Mouse (Mus musculus): Measurements from ENCODE around the gene Capn11.
A peak's percentile ranks its signal among the peaks of the same experiment; 100 is the strongest.

Gene Capn11

DNA sequence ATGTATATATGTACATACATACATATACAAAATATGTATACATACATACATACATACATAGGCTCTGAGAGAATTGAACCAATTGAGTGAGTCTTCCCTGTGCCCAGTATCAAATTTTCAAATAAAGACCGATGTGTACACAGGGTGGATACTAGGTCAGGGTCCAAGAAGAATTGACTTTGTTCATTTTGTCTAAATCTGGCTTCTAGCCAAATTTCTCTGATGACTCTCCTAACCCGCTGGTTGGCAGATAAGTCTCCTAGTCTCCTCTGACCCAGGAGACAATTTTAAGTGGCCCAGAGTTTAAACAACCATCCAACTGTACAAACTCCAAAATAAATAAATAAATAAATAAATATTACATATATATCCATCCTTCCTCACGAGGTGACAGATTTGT lies 60.2 kb downstream of the Capn11 start:
- DNase-seq (ENCODE audit: low read depth, low spot score): no peak

DNA sequence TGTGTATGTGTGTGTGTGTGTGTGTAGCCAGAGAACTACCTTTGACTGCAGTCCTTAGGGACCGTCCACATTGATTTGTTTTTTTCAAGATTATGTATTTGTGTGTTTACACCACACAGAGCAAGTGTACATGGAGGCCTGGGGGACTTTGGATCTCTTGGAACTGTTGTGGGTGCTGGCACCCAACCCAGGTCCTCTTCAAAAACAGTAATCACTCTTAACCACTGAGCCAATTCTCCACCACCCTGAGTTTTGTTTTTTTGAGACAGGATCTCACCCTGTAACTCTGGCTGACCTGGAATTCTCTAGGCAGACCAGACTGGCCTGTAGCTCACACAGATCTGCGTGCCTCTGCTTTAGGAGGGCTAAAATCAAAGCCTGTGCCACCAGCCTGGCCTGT lies 60.7 kb downstream of the Capn11 start:
- DNase-seq (ENCODE audit: low read depth, low spot score): no peak

DNA sequence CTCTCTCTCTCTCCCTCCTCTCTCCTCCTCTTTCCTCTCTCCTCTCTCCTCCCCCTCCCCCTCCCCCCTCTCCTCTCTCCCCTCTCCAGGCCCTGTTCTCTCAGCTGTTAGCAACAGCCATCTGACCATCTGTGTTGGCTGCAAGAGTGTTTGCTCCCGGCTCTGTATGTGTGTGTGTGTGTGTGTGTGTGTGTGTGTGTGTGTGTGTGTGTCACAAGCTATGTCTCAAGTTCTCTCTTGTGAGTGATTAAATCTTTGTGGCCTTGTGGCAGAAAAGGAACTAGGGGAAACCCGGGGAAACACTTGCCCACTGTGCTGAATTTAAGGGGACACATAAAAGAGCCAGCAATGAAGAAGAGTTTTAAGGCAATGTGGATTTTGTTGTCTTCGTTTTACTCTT lies 61.3 kb downstream of the Capn11 start:
- no peak for DNase-seq (ENCODE audit: low read depth, low spot score)

DNA sequence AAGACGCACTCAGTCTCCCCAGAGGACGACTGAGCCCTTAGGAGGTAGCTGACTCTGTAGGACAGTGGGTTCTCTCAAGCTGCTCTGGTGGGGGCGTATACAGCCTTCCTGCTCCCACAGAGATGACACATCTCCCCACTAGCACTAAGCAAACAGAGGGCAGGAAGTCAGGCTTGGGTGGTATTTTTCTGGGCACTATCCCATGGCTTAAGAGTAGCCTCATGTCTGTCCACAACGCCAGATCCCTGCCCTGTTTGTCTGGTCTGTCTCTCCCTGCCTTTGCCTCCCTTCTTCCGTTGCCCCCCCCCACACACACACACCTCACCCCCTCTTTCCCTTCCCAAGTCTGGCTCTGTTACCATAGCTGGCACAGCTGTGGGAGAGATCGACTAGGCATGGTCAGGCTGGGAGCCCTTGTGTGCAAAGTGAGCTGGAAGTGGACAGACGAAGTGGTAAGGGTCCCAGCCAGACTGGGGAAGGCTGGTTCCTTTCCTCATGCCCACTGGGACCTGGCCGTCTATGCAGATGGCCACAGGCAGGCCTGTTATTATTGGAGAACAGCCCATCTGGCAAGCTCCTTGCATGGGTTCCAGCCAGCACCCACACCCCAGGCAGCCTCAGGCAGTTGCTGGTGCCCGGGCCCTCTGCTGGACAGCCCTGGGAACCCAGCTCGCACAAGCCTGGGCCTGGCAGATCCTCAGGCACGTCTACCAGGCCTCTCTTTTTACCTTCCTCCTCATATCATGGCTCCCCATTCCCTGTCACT lies 62.3 kb downstream of the Capn11 start:
- no peak for DNase-seq (ENCODE audit: low read depth, low spot score)

- DNase-seq (ENCODE audit: low read depth, low spot score): no peak
Observed at GRCm38 (mm10) chr17:45595736-45596390, 63.3 kb downstream of the Capn11 start.

DNA sequence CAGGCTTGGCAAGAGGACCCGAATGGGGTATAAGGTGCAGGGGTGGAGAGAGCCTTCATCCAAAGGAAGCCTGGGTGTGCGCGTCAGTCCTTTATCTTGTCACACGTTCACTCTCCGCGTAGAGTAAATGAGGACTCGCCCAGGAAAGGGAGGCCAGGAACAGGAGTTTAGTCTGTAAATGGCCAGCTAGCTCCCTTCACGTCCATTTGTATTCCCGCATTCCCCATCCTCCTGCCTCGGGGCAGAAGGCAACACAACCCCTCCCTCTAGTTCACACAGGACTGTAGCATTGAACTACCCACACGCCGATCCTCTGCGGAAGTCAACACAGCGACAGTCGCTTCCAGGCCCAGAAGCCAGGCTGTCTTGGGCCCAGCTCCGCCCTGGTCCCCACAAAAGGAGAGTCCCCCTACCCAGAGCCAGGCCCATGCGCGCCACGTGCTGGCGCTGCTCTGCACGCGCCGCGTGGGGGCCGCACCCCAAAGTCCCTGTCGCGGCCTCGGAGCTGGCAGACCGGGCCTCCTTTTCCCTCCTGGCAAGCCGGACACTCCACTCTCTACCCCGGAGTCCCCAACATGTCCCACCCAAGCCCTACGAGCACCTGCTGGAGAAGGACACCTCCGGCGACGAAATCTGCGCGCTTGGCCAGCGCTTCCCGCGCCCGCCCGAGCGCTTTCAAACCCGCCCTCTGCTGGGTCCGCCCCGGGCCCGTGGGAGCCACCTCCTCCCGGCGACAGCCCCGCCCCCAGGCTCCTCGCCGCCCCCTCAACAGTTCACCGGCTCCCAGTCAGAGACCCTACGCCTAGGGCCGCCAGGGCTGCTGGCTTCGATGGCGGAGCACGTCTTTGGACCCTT lies 64.0 kb downstream of the Capn11 start:
- DNase-seq (ENCODE audit: low read depth, low spot score): no peak

DNA sequence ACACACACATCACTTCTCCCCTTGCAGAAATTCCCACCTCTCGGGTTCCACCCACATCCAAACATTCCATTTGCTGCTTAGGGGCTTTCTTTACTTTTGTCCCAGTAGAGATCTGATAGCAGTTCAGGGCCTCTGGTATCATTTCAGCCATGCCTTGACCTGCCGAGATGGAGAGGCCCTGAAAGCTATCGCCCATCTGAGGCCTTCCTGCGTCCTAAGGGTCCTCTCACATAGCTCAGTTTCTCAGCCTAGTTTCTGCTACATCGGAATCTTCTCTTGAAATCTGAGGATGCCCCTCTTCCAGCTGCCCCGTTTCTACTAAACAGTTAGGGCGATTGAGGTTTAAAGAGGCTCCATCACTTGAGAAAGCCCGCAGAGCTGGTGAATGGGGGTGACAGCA lies 64.9 kb downstream of the Capn11 start:
- no peak for DNase-seq (ENCODE audit: low read depth, low spot score)

DNA sequence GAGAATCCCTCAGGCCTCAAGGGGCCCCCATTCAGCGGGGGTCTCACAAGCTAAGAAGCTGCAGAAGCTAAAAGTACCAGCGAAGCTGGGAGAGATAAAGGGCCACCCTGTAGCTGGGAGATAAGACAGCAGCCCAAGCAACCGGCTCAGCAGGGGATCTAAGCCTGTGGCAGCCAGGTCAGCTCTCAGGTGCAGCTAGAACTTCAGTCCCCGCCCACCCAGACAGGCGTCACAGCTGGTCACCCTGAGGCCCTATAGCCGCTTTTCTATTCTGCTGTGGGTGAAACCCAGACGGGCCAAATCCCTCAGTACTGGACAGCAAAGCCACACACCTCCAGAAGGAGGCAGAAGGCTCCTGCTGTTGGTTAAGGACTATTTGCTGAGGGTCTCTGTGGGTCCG lies 65.6 kb downstream of the Capn11 start:
- no peak for DNase-seq (ENCODE audit: low read depth, low spot score)

DNA sequence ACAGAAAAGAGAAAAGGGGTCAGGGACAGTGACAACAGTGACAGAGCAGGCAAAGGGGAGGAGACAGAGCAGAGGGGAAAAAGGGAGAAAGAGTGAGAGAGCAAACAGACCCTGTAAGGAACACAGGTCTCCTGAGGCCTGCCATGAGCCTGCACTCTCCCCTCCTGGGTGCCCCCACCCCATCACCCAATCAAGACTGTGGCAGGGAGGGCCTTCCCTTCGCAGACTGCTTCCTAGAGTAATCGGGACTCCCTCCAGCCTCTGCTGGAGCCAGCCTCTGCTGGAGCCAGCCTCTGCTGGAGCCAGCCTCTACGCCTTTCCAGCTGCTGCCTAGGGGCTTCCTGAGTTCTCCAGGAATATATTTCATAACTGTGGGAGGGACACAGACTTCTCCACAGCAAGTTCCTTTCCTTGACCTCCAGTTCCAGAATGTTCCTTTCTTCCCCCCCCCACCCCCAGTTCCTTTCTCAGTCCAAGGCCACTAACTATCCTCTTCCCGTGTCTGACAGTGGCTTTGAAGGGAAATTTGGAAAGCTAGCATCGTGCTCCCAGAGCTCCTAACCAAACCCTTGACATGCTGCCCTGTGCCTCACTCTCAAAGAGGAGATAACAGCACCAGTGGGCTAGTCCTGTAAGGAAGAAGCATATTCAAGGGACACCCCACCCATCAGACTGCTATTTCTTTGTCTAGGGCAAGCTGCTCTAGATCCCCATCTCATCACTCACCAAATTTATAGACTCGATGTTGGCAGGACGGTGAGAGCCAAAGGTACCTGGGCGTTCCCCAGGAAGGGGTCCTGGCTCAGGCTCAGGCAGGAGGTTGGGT lies 66.3 kb downstream of the Capn11 start:
- no peak for DNase-seq (ENCODE audit: low read depth, low spot score)

- DNase-seq (ENCODE audit: low read depth, low spot score): no peak
Observed at GRCm38 (mm10) chr17:45591701-45592605, 67.2 kb downstream of the Capn11 start.

DNA sequence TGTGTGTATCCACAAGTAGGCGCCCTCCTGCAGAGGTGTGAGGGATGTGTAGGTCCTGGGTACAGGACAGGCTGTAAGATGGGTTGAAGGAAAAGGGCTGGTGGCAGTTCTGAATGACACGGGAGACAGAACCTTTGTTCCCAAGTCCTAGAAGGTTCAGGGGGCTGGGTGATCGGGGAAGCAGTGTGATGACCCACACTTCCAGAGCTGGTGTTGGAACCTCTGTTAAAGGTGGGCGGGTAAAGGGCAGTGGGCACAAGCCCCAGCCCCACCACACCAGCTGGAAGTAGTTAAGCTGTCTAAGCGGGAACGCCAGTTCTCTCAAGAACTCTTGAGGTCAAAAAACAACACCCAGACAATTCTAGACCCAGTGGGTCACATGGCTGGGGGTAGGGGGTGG lies 68.7 kb downstream of the Capn11 start:
- no peak for DNase-seq (ENCODE audit: low read depth, low spot score)

DNA sequence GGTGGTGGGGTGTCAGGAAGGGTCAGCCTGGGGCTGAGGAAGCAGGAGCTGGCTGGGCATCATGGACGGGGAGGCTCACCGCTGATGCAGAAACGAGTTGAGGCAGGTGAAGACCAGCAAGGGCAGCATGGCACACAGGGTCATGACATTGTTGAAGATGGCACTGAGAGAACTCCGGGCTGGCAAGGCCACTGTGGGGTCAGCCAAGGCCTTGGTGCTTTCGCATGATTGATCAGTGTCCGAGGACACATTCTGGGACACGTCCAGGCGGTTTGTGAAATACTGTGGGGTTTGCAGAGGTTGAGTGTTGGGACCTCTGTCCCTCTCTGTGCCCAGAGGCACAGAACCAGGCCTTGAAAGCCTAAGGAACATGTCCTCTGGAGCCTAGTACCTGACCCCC lies 69.3 kb downstream of the Capn11 start:
- DNase-seq (ENCODE audit: low read depth, low spot score): no peak

DNA sequence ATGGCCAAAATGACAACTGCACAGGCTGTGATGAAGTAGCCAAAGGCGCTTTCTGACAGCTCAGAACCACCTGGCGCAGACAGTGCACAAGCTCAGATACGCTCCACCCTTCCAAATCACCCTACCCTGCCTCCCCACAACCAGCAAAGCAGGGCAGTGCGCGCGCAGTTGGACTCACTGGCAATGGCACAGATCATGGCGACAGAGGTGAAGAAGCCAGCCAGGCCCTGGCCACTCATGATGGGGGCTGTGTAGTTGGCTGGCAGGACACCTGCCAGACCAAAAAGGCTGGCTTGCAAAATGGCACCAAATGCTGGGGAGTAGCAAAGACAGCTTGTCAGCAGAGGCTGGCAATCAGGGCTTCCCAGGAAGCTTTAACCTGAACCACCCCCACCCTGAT lies 69.9 kb downstream of the Capn11 start:
- DNase-seq (ENCODE audit: low read depth, low spot score): no peak

GRCm38 (mm10) chr17:45588370-45588769 lies 70.8 kb downstream of the Capn11 start:
- no peak for DNase-seq (ENCODE audit: low read depth, low spot score)

DNA sequence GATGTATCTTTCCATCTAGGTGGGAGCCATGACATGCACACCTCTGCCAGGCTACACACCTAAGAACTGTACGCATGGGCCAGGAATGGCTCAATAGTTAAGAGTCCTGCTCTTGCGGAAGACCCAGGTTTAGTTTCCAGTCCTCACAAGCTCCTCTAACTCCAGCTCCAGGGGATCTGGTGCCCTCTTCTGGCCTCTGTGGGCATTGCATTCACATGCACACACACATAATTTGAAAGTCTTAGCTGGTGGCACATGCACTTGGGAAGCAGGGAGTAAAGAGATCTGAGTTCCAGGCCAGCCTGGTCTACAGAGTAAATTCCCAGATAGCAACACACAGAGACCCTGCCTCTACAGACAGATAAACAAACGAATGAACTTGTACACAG lies 72.7 kb downstream of the Capn11 start:
- no peak for DNase-seq (ENCODE audit: low read depth, low spot score)

DNA sequence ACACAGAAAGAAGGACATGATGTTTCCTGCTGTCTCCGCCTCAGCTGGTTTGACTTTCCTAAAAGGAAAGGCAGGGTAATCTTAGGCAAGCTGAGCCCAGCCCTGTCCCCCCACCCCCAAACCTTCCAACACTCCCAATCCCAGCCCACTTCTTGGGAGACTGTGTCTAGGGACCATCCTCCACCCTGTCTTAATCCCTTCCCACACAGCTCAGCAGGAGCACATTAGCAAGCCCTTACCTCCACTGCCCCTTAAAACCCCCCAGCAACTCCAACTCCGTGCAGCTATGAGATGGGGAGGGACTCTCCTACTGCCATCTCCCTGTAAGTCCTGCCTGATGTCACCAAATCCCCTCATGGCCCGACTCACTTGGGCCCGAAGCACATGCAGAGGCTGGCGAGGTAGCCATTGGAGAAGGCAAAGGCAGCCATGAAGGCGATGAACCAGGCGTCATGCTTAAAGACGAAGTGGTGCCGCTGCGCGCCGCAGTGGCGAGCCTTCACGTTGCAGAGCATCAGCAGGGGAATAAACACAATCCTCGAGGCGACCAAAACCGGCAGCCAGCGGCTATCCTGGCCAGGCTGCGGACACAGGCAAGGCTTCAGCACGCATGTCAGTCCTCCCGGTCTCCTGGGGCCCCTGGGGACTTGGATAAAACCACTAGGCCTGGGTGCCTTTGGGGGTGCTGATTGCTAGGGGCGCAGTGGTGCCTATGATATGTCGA lies 73.2 kb downstream of the Capn11 start:
- DNase-seq (ENCODE audit: low read depth, low spot score): no peak

DNA sequence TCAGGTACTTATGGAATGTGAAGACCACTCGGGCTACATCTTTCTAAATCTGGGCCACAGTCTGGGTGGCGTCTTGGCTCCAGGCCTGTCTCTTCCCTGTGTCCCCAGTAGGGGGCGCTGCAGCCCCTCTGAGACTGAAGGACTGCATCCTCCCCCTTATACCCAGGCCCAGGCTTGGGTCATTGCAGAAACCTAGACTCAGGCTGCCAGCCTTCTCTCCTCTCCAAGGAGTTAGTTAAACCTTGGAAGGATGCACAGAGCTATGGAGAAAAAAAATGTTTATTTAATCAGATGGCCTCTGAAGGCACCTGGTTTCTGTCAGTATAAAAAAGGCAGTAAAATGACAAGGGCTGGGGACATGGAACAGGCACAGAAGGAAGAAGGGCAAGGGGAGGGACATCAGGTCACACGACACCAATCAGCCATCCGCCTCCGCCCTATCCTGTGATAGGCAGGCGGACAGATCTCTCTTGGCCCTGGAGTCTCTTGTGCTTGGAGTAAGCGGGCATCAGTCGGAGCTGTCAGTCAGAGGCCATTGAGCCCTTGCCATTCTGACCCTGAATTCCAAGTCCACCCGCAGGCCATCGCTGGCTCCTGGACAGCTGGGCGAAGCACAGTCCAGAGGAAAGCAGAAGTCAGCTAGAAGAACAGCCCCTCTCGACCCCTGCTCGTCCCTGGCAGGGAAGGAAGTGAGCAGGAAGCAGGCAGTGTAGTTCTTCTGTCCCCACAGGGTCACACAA lies 74.0 kb downstream of the Capn11 start:
- peak; percentile 65 for DNase-seq (ENCODE audit: low read depth, low spot score)

- DNase-seq (ENCODE audit: low read depth, low spot score): no peak
Observed at GRCm38 (mm10) chr17:45584096-45584896, 74.8 kb downstream of the Capn11 start.

All from embryo, embryonic 11.5 days (tissue).